Mouse (Mus musculus) heart, postnatal 0 days (tissue): ENCODE data around the gene Cenpu.

ENCODE experiments used
- CTCF ChIP-seq: IDR thresholded peaks from 2 replicates; pipeline ENCODE4 v1.5.1; 2016; ENCODE audit warnings: antibody characterized with exemption, control low read depth, low read depth
- EP300 ChIP-seq: IDR thresholded peaks from 2 replicates; pipeline ENCODE4 v1.6.1; 2016; ENCODE audit warnings: antibody characterized with exemption, low read depth

DNA sequence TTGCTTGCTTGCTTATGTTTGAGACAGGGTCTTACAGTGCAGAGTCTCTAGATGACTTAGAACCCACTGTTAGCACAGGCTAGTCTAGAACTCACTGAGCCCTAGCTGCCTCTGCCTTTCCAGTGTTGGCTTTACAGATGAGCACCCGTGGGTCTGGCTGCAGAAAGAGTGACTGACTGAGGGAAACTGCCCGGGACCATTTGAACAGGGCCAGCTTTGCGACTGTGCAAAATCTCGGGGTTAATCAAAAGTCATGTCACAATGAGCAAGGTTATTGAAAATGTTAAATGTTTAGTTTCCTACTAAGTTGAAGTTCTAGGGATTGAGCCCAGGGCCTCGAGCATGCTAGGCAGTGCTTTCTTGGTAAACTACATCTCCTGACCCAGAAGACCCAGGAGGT is 6.0 kb upstream of the Cenpu start:
- no peak for TF ChIP-seq CTCF
- no peak for TF ChIP-seq EP300
